Mouse (Mus musculus): ENCODE results near the gene Ano9.

DNA sequence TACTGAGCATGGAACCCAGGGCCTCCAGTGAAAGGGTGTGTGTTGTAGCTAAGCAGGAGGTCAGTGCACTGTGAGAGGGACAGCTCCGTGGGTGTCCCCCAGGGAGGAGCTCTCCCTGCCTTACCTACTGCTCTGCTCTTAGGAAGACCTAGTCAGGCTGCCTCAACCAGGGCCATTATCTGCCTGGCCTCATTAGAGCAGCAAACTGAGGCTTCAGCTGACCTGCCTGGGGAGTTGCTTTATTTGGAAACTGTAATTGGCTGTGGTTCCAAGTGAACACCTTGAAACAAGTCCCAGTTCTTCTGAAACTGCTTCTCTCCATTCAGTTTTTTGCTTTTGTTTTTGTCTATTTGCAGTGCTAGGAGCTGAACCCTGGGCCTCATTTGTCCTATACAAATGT, 27.8 kb upstream of the Ano9 start:
- TF ChIP-seq CTCF (IDR thresholded peaks at IDR 0.05; ENCODE audit: low read depth): no peak
- TF ChIP-seq EP300 (IDR thresholded peaks at IDR 0.05; ENCODE audit: low read depth): no peak
